Mouse (Mus musculus) midbrain, embryonic 12.5 days (tissue): ENCODE results near the gene Gna13. TPM values are rescaled to one million over a fixed set of nuclear protein-coding genes. Genes with fewer than 3 reads are reported as not detected.

Source experiments
- ATAC-seq: fragments of 200-750 bp; cut with Nextera tagmentation; 2 replicates; pipeline ENCODE4 v1.8.0; 2017; ENCODE audit warnings: low read depth, moderate TSS enrichment, moderate library complexity; ENCODE audit not compliant: low FRiP score
- H3K27ac ChIP-seq: fragments of 300-500 bp; sonication (generic); replicated peaks from 2 replicates; pipeline ENCODE4 v1.5.1; 2016; ENCODE audit warnings: mild to moderate bottlenecking
- H3K27me3 ChIP-seq: fragments of 300-500 bp; sonication (generic); 2 replicates; pipeline ENCODE4 v1.6.1; 2016; ENCODE audit warnings: mild to moderate bottlenecking
- H3K36me3 ChIP-seq: fragments of 300-500 bp; sonication (generic); 2 replicates; pipeline ENCODE4 v1.6.1; 2016
- H3K4me1 ChIP-seq: fragments of 300-500 bp; sonication (generic); 2 replicates; pipeline ENCODE4 v1.6.1; 2016
- H3K4me2 ChIP-seq: fragments of 300-500 bp; sonication (generic); replicated peaks from 2 replicates; pipeline ENCODE4 v1.6.1; 2016; ENCODE audit warnings: mild to moderate bottlenecking, moderate library complexity
- H3K4me3 ChIP-seq: fragments of 300-500 bp; sonication (generic); 2 replicates; pipeline ENCODE4 v1.5.1; 2016; ENCODE audit warnings: mild to moderate bottlenecking
- H3K9ac ChIP-seq: fragments of 300-500 bp; sonication (generic); replicated peaks from 2 replicates; pipeline ENCODE4 v1.6.1; 2016; ENCODE audit warnings: mild to moderate bottlenecking, moderate library complexity
- H3K9me3 ChIP-seq: fragments of 300-500 bp; sonication (generic); 2 replicates; pipeline ENCODE4 v1.6.1; 2016; ENCODE audit warnings: mild to moderate bottlenecking
- WGBS: fragments of 180-500 bp; shearing (Covaris S2); methylation state at CpG from one replicate; pipeline ENCODE4 v1.1.7; 2016; 5-methylcytosine and 5-hydroxymethylcytosine counted together
- polyA plus RNA-seq: library from polyadenylated mRNA; unstranded; fragments of >200 nt; fragmentation: Nextera tagmentation; extraction: Ambion mirVana; gene quantifications from 2 replicates; pipeline ENCODE4 v1.2.1, GENCODE M21; 2016

Gene Gna13
- polyA plus RNA-seq, 1 experiment from 2014 or later = 18.1 TPM

DNA sequence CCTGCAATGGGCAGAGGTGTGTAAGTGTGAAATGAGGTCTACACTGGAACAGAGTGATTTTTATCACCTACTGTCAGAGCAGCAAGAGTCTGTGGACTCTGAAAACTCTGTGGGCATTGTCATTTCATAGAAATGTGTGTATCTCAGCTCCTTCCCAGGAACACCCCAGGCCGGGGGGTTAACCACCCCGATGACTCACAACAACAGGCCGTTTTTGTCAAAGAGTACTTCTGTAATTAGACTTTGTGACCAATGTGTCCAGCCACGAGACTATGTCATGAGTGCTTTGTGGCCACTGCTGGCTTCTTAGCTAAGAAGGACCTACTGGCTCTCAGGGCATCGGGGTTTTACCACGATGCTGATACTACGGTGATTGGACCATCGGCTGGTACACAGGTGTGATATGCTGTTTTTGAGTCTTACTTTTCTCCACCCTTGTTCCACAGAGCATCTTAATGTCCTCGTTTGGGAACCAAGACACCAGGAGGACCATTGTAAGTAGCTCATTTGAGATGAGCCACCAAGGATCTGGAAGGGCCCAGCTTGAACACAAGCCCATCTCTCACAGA is 54.9 kb downstream of the Gna13 start:
- H3K27ac ChIP-seq = no peak overlapping the region
- H3K27me3 ChIP-seq = peaks cover 5% of the 10 kb centered on the region; the same call in 1 of the 2 replicates
- WGBS = 85% methylated on average over 9 of the region's 9 CpGs
- no peak overlapping the region for H3K4me2 ChIP-seq
- no peak overlapping the region for H3K4me3 ChIP-seq
- no peaks in the 10 kb centered on the region for H3K36me3 ChIP-seq
- H3K9ac ChIP-seq = no peak overlapping the region
- no peaks in the 10 kb centered on the region for H3K4me1 ChIP-seq
- no peaks in the 10 kb centered on the region for H3K9me3 ChIP-seq
- ATAC-seq = no peak

- ATAC-seq = no peak
- Histone ChIP-seq H3K4me3 (no peak overlapping the region), H3K27ac (no peak overlapping the region), H3K4me1 (no peaks in the 10 kb centered on the region), H3K36me3 (no peaks in the 10 kb centered on the region), H3K4me2 (no peak overlapping the region), H3K9ac (no peak overlapping the region), H3K9me3 (no peaks in the 10 kb centered on the region), H3K27me3 (peaks cover 9% of the 10 kb centered on the region; the same call in 1 of the 2 replicates)
- WGBS = 49% methylated on average over 4 of the region's 4 CpGs
These were observed 56.8 kb downstream of the Gna13 start for GRCm38 (mm10) chr11:109419461-109419860.

GRCm38 (mm10) chr11:109419961-109420566 is 57.4 kb downstream of the Gna13 start:
- no peak overlapping the region for H3K27ac ChIP-seq
- no peaks in the 10 kb centered on the region for H3K36me3 ChIP-seq
- no peak overlapping the region for H3K4me3 ChIP-seq
- ATAC-seq = no peak
- no peak overlapping the region for H3K9ac ChIP-seq
- no peak overlapping the region for H3K4me2 ChIP-seq
- no peaks in the 10 kb centered on the region for H3K4me1 ChIP-seq
- H3K9me3 ChIP-seq = no peaks in the 10 kb centered on the region
- peaks cover 9% of the 10 kb centered on the region; the same call in 1 of the 2 replicates for H3K27me3 ChIP-seq
- 38% methylated on average over 16 of the region's 16 CpGs for WGBS

GRCm38 (mm10) chr11:109420567-109420962 is 57.9 kb downstream of the Gna13 start:
- 87% methylated on average over 14 of the region's 14 CpGs for WGBS
- Histone ChIP-seq H3K4me1 (peaks cover 3% of the 10 kb centered on the region; the same call in 1 of the 2 replicates), H3K27ac (no peak overlapping the region), H3K27me3 (peaks cover 9% of the 10 kb centered on the region; the same call in 1 of the 2 replicates), H3K4me2 (no peak overlapping the region), H3K4me3 (no peak overlapping the region), H3K9me3 (no peaks in the 10 kb centered on the region), H3K9ac (no peak overlapping the region), H3K36me3 (no peaks in the 10 kb centered on the region)
- ATAC-seq = no peak

- 86% methylated on average over 5 of the region's 5 CpGs for WGBS
- ATAC-seq = no peak
- peaks cover 9% of the 10 kb centered on the region; the same call in 1 of the 2 replicates for H3K27me3 ChIP-seq
- H3K27ac ChIP-seq = no peak overlapping the region
- H3K4me3 ChIP-seq = no peak overlapping the region
- no peak overlapping the region for H3K4me2 ChIP-seq
- no peaks in the 10 kb centered on the region for H3K9me3 ChIP-seq
- H3K9ac ChIP-seq = no peak overlapping the region
- H3K36me3 ChIP-seq = no peaks in the 10 kb centered on the region
- peaks cover 3% of the 10 kb centered on the region; the same call in 1 of the 2 replicates for H3K4me1 ChIP-seq
These were observed 58.6 kb downstream of the Gna13 start for GRCm38 (mm10) chr11:109421205-109421604.

DNA sequence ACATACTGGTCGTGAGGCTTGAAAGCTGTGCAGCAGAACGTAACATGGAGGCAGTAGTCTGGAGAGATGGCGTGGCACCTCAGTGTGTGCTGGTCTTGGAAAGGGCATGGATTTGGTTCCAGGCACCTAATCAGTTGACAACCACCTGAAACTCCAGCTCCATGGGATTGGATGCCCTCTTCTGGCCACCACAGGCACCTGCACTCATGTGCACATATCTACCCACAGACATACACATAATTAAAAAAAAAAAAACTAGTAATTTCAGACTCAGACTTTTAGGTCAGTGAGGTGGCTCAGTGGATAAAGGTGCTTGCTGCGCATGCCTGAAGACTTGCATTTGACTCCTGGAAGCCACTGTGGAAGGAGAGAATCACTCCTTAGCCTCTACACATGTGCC is 59.6 kb downstream of the Gna13 start:
- Histone ChIP-seq H3K9me3 (no peaks in the 10 kb centered on the region), H3K27ac (no peak overlapping the region), H3K4me1 (peaks cover 10% of the 10 kb centered on the region), H3K36me3 (no peaks in the 10 kb centered on the region), H3K4me2 (no peak overlapping the region), H3K27me3 (peaks cover 9% of the 10 kb centered on the region; the same call in 1 of the 2 replicates), H3K4me3 (no peak overlapping the region), H3K9ac (no peak overlapping the region)
- no peak for ATAC-seq
- 97% methylated on average over 4 of the region's 4 CpGs for WGBS

DNA sequence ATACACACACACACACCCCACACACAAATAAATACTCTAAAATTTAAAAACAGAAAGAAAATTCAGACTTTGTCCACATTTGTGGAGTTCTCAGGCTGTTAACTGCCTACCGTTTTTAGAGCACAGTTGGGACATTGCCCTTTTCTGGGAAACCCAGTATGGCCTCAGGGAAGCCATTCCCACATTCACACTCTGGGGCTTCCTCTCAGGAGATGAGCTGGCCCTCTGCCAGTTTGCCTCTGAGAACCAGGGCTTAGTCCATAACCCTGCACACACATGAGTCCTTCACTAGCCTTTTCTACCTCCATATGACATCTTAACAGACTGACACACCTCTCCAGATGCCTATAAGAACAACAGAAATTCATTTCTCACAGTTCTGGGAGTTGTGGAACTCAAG is 60.7 kb downstream of the Gna13 start:
- 72% methylated on average over 1 of the region's 1 CpGs for WGBS
- H3K9me3 ChIP-seq = no peaks in the 10 kb centered on the region
- no peak overlapping the region for H3K4me2 ChIP-seq
- H3K4me3 ChIP-seq = no peak overlapping the region
- no peak for ATAC-seq
- no peak overlapping the region for H3K27ac ChIP-seq
- H3K27me3 ChIP-seq = peaks cover 9% of the 10 kb centered on the region; the same call in 1 of the 2 replicates
- H3K36me3 ChIP-seq = peaks cover 1% of the 10 kb centered on the region; the same call in 1 of the 2 replicates
- no peak overlapping the region for H3K9ac ChIP-seq
- H3K4me1 ChIP-seq = peaks cover 11% of the 10 kb centered on the region

- H3K4me1 ChIP-seq = peaks cover 11% of the 10 kb centered on the region
These were observed 63.0 kb downstream of the Gna13 start, which contains the start of gene Amz2 for GRCm38 (mm10) chr11:109425392-109426271. TSS of gene Amz2 (plus strand) at chr11:109425946.

DNA sequence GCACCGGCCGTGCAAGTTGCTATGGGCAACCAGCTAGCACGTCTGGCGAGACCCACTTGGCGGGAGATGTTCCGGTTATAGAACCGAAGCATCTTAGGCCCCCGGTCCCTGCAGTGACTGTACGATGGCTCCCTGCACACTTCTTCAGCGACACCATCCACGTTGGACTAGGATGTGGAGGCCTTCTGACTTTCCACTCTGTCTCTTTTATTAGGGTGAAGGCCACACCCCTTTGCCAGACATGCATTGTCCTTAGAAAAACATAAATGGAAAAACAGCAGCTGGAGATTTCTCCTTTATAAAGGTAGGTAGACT is 63.6 kb downstream of the Gna13 start:
- H3K4me3 ChIP-seq = peak overlapping the region; percentile 67
- H3K9me3 ChIP-seq = no peaks in the 10 kb centered on the region
- peak overlapping the region; percentile 88 for H3K27ac ChIP-seq
- peaks cover 13% of the 10 kb centered on the region for H3K4me1 ChIP-seq
- ATAC-seq = no peak
- H3K36me3 ChIP-seq = peaks cover 29% of the 10 kb centered on the region
- WGBS = 0% methylated on average over 11 of the region's 11 CpGs
- peak overlapping the region; percentile 65 for H3K4me2 ChIP-seq
- 0 out of 2 replicates have a peak, but pooled peaks cover 4% of the 10 kb centered on the region for H3K27me3 ChIP-seq
- H3K9ac ChIP-seq = peak overlapping the region; percentile 76

More at GRCm38 (mm10) chr11:109425392-109426271, 63.0 kb downstream of the Gna13 start, which contains the start of gene Amz2:
- WGBS = under 1% methylated on average over 65 of the region's 65 CpGs
- H3K27me3 ChIP-seq = 0 out of 2 replicates have a peak, but pooled peaks cover 4% of the 10 kb centered on the region
- peak within 1 kb of the TSS; percentile 88 for H3K27ac ChIP-seq
- H3K9ac ChIP-seq = peak within 1 kb of the TSS; percentile 76
- H3K9me3 ChIP-seq = no peaks in the 10 kb centered on the region
- peak within 1 kb of the TSS; percentile 65 for H3K4me2 ChIP-seq
- peak within 1 kb of the TSS; percentile 67 for H3K4me3 ChIP-seq
- peaks cover 23% of the 10 kb centered on the region for H3K36me3 ChIP-seq
- ATAC-seq = peak; percentile 97

GRCm38 (mm10) chr11:109427353-109427752 is 64.7 kb downstream of the Gna13 start:
- no peak overlapping the region for H3K27ac ChIP-seq
- no peak overlapping the region; the same call in 1 of the 2 replicates for H3K4me3 ChIP-seq
- WGBS = 97% methylated on average over 5 of the region's 5 CpGs
- H3K9me3 ChIP-seq = no peaks in the 10 kb centered on the region
- no peak for ATAC-seq
- 0 out of 2 replicates have a peak, but pooled peaks cover 4% of the 10 kb centered on the region for H3K27me3 ChIP-seq
- no peak overlapping the region for H3K9ac ChIP-seq
- H3K4me2 ChIP-seq = peak overlapping the region; percentile 65
- peaks cover 17% of the 10 kb centered on the region for H3K4me1 ChIP-seq
- H3K36me3 ChIP-seq = peaks cover 36% of the 10 kb centered on the region

GRCm38 (mm10) chr11:109434233-109434798 is 71.7 kb downstream of the Gna13 start:
- 94% methylated on average over 16 of the region's 16 CpGs for WGBS
- no peak overlapping the region for H3K4me3 ChIP-seq
- H3K27ac ChIP-seq = no peak overlapping the region
- H3K27me3 ChIP-seq = no peaks in the 10 kb centered on the region
- H3K36me3 ChIP-seq = peaks cover 71% of the 10 kb centered on the region
- no peaks in the 10 kb centered on the region for H3K9me3 ChIP-seq
- no peak overlapping the region for H3K9ac ChIP-seq
- H3K4me2 ChIP-seq = no peak overlapping the region
- no peak for ATAC-seq
- H3K4me1 ChIP-seq = 0 out of 2 replicates have a peak, but pooled peaks cover 9% of the 10 kb centered on the region
